Mouse (Mus musculus) brain, embryonic 14.5 days (tissue): ENCODE measurements around the gene Nf1. TPM values are rescaled to one million over a fixed set of nuclear protein-coding genes. Genes with fewer than 3 reads are reported as not detected.

Experiments
- DNase-seq: peaks from one replicate; pipeline ENCODE4 v3.0.0-alpha.2; 2011; ENCODE audit warnings: low read depth
- CTCF ChIP-seq: fragments of 200-500 bp; IDR thresholded peaks from 2 replicates; pipeline ENCODE4 v1.5.1; 2012; ENCODE audit warnings: inconsistent platforms, mild to moderate bottlenecking, moderate library complexity, borderline replicate concordance; ENCODE audit not compliant: insufficient read depth, insufficient read length; ENCODE audit errors: extremely low read depth
- POLR2A ChIP-seq: fragments of 200-500 bp; IDR thresholded peaks from 2 replicates; pipeline ENCODE4 v1.6.1; 2012; ENCODE audit warnings: mild to moderate bottlenecking, inconsistent platforms, borderline replicate concordance; ENCODE audit not compliant: poor library complexity, insufficient read depth, insufficient read length, severe bottlenecking; ENCODE audit errors: extremely low read depth
- polyA plus RNA-seq: library from polyadenylated mRNA; depleted of rRNA; stranded (reverse); fragments of >200 nt; gene quantifications from 2 replicates; pipeline ENCODE4 v1.2.3, GENCODE M21; 2012

Gene Nf1
- polyA plus RNA-seq, 1 experiment = 41.7 TPM

DNA sequence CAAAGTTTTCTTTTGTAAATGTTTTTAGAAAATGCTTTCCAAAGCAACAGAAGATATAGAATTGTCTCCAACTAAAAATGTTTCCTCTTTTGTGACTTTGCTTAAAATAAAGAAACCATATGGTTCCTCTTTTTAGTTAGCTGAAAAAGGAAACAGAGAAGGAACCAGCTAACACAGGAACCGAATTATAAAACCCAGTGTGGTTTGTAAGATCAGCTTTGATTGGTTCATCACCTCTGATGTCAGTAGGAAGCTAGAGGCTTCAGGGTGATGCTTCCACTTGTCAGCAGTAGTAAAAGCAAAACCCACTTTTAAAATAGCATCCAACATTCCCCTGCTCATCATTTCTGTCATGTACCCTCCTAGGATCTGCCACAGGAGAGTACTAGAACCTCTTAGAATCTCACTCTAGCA is 180.4 kb downstream of the Nf1 start:
- DNase-seq = no peak
- TF ChIP-seq CTCF (no peak), POLR2A (no peak)

- no peak for DNase-seq
- TF ChIP-seq POLR2A (no peak), CTCF (no peak)
These were observed 181.3 kb downstream of the Nf1 start for GRCm38 (mm10) chr11:79520772-79521171.

GRCm38 (mm10) chr11:79521930-79522329 is 182.4 kb downstream of the Nf1 start:
- TF ChIP-seq POLR2A (no peak), CTCF (no peak)
- DNase-seq = no peak

GRCm38 (mm10) chr11:79522944-79523343 is 183.5 kb downstream of the Nf1 start:
- no peak for DNase-seq
- TF ChIP-seq CTCF = no peak
- TF ChIP-seq POLR2A = no peak

DNA sequence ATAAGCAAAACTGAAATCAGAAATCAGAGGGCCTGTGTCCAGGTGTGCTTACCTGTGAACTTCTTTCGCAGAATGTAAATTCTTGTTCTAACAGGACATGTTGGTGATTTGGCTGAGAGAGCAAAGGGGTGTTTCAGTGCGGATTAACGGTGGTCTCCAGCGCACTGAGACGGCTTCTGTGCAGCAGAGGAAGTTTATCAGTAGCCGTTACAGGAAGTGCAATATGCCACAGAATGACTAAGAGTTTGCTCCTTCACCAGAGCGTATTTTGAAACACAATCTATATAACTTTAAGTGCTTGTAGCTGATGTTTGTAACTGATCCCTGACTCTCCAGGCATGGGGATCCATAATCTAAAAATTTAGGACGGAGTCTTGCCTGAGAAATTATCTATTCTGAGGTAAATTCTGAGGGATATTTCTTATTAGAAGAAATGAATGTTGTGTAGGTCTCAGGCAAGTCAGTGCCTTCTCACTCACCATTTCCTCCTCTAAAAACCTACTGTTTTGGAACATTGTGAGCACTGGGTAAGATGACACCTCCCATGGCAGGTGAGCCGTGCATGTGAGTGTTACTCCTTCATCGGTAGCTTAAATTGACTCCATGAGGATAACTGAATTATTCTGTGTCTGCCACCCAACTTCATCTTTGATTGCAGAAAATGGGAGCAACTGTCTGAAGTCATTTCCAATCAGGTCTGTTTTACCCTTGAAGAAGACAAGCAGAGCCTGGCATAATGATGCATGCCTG is 184.2 kb downstream of the Nf1 start, which contains the start of gene Evi2b:
Evi2b (minus strand) TSS at position 203 of the 750 bp plus-strand sequence.
- no peak for TF ChIP-seq CTCF
- TF ChIP-seq POLR2A = no peak
- no peak for DNase-seq

GRCm38 (mm10) chr11:79524310-79524575 is 184.8 kb downstream of the Nf1 start:
- no peak for DNase-seq
- TF ChIP-seq POLR2A (no peak), CTCF (no peak)

- TF ChIP-seq CTCF = no peak
- TF ChIP-seq POLR2A = no peak
- DNase-seq = no peak
These were observed 187.1 kb downstream of the Nf1 start for GRCm38 (mm10) chr11:79526549-79526948.

DNA sequence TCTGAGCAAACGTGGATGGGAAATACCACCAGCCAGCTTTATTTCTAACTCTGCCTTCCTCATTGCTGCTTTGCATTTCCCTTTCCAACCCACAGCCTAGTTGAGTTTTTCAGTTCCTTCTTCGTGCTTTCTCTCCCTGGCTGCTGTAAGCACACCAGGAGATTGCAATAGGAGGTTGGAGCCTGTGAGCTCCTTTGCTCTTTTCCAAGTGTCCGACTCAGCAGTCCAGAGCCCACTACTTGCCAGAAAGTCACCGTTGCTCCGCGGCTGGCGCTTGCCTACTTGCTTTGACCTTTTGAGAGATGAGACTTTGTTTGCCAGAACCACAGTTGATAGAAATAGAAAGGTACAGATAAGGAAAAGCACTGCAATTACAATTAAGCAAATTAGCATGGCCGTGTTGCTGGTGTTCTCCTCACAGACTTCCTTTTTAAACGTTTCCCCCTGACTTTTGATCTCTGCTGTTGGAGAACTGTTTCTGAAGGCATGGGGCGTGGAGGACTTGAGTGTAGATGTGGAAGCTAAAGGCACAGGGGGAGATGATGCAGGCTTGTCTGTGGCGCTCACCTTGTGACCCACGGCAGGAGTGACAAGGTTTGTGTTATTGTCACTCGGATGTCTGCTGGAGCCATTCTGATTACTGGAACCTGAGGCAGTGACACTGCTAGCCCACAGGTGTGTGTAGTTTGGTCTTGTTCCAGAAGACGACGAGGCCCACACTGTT is 187.7 kb downstream of the Nf1 start:
- no peak for TF ChIP-seq POLR2A
- no peak for TF ChIP-seq CTCF

DNA sequence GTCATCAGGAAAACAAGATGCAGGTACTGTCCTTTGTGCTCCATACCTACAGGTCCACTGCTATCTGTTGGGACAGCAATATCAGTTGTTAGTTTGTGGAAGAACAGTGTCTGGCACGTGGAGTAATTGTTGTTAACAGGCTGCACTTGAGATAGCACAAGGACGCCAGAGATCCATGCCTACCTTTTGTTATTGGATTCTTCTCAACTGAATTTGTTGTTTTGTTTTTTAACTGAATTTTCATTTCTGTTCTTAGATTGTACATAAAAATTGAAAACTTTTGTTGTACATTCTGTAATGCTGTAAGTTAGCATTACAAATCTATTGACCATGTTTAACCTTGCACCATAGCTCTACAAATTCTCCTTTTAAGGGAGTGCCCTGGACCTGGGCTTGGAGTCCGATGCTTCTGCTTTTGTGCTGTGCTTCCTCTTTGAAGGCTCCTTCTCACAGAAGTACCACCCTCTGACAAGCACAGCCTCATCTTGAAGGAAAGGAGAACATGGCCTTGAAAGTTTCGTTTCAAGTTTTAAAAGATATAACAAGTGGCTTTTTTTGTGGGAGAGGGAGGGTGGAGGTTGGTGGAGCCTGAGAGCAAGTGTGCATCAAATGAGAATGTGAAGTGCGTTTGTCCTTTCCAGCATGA is 188.4 kb downstream of the Nf1 start:
- TF ChIP-seq POLR2A (no peak), CTCF (no peak)
- no peak for DNase-seq

More for the DNA sequence above, 187.7 kb downstream of the Nf1 start:
- peak; percentile 5 for DNase-seq

- TF ChIP-seq CTCF (no peak), POLR2A (no peak)
- DNase-seq = no peak
These were observed 189.1 kb downstream of the Nf1 start for GRCm38 (mm10) chr11:79528601-79529000.

DNA sequence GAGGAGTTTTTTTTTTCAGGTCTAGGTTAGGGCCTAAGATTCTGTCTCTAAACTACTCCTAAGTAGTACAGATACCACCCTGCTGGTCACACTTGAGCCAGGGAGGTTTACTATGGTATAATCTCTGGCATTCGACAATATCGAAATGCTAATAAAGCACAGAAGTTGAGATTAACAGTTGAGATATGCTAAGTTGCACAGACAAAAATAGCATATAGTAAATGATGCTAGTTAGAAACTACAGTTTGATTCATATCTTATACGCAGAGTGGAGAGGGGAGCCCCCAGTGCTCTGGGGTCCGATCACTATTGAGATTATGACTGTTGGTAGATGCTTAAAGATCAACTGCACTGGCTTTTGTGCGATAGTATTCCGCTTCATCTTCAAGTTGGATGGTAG is 189.7 kb downstream of the Nf1 start:
- DNase-seq = no peak
- TF ChIP-seq CTCF (no peak), POLR2A (no peak)
